Mouse (Mus musculus) spleen, postnatal 14 days (tissue): ENCODE results near the gene Ptpn7.

Source experiments
- DNase-seq, 2 experiments: peaks; one replicate each; pipeline ENCODE4 v3.0.0; 2021 to 2022; ENCODE audit warnings: low spot score in 2 of 2

Gene Ptpn7

DNA sequence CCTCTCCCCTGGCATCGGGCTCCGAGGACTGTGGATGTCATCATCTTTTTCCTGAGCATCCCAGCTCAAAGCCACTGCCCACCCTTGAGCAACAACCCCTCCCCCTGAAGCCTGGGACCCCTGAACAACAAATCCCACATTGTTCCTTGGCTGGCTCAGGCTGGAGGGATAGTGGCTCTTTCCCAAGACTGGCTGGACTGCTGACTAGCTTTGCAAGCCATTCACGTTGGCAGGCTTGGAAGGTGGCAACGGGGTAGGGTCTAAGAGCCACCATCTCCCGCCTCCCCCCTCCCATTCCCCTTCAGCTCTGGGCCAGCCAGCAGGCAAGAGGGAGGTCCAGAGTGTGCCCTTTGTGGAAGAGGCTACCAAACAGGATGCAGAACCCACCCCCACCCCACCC, 26.1 kb downstream of the Ptpn7 start:
- DNase-seq = no peak

DNA sequence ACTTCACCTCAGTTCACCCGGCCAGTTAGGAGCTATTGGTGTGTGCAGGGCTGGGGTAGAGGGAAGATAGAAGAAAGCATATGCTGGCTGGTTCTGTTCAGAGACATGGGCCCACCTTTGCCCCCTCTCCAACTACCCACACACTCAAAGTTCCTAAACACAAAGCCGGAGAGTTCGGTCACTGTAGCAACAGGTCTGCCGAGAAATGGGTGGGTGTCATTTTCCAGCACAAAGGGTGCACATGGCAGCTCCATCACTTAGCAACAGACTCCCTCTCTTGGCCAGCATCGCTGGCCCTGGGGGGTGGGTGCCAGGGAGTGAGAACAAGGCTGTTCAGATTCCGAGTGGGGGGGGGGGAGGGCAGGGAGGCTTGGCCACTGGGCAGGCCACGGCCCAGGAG, 26.6 kb downstream of the Ptpn7 start:
- DNase-seq = no peak

DNA sequence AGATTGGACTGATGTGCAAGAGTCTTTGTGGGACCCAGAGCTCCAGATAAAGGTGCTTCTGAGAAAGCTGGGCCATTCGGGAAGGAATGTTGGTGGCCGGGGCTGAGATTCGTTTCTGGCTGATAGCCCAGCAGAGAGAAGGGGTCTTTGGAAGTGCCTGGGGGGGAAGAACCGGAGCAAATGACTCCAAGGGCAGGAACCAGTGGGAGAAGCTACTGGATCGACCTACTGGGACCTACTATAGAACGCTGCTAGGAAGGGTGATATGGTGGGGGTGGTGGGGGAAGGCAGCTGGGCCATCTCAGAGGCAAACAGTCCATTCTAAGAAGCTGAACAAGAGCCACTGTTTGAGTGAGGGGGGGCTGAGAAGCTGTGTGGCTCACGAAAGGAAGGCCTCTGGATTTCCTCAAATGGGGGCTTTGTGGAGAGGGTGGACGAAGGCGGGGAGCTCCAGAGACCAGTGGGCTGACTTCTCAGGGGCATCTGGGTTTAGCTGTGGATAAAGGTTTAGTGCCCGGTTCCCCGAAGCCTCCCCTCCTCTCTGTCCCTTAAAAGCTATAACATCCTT, 27.1 kb downstream of the Ptpn7 start:
- DNase-seq = no peak

DNA sequence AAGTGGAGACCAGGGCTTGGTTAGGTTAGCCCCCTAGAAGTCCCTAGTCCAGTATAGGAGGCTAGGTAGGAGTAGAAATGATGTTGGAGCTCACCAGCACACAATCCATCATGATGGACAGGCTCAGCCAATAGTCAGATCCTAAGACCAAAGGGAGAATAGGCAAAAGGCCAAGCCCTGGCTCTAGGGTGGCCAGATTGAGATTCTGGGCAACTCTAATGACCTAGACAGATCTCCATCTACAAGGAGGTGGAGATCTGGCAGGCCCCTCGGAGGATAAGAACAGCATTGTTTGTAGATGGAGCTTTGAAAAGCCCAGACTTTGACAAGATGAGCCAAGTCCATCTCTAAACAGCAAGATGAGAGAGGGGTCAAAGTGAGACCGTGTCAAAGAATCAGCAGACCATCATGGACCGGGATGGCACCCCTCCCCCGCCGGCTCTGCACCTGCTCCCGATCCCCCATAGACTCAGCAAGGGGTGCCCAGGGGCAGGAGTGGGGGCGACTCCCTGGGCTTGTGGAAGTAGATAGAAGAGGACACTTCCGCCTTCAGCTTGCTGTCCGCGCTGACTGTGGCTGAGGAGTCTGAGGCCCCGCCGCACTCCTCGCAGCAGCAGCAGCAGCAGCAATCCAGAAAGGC, 28.0 kb downstream of the Ptpn7 start:
- no peak for DNase-seq

DNA sequence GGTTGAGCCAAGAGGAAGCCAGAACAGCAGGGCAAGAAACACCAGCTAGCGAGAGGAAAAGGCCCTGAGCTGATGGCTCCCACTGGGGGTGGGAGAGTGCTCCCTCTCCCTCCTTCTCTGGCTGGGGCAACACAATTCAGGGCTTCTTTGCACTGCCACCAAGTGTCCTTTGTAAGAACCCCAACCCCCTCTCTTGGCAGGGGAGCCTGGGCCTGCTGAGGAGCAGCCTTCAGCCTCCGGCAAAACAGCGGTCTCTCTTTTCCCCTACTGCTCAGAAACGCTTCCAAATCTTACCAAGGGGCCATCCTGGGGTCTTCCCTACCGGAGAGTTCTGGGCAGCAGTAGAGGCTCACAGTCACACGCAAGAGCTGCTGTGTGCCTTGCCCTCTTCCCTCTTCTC, 30.2 kb downstream of the Ptpn7 start:
- DNase-seq = no peak

DNA sequence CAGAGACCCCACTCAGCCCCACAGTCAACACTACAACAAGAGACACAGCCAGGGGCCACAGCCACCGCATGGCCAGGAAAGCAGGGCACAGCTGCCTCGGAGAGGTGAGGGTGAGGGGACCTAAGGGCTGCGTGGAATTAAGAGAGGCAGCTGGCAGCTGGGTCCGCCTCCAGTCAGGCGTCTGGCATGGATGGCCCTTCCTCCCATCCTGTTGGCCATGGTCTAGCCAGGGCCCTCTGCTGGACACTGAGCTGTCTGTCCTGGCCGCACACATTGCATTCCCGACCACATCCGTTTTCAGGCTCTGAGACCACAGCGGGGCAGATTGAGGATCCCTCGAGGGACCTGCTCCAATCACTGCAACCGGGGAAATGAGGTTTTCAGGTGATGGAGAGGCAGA, 34.9 kb downstream of the Ptpn7 start, which contains the start of gene Gpr37l1:
TSS of gene Gpr37l1 (minus strand) at position 247 of the 400 bp plus-strand sequence.
- DNase-seq = no peak

DNA sequence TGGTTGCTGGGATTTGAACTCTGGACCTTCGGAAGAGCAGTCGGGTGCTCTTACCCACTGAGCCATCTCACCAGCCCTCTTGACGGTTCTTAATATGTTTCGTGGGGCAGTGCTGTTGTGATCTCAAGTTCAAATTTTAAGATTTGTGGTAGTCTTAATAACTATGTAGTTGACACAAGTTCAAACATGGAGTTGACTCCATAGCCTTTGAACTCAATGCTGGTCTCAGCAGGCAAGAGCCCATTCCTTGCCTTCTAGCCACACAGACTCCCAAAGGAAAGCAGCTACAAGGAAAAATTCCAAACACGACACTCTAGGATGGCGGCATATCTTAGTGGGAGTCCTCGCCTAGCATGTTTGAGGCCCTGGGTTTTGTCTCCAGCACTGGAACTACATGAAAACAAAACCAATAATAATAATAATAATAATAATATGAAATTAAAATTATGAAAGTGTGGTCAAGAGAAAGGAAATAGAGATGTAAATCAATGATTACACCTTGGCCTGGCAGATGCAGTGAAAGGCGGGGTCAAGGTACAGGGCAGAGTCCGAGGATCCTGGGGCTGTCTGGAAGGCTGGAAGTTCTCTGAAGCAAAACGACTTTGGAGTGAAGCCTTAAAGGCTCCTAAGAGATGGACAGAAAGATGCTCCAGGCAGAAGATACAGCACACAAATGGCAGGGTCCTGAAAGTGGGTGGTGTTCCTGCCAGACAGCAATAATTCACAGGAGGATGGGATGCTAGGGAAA, 36.1 kb downstream of the Ptpn7 start:
- no peak for DNase-seq

DNA sequence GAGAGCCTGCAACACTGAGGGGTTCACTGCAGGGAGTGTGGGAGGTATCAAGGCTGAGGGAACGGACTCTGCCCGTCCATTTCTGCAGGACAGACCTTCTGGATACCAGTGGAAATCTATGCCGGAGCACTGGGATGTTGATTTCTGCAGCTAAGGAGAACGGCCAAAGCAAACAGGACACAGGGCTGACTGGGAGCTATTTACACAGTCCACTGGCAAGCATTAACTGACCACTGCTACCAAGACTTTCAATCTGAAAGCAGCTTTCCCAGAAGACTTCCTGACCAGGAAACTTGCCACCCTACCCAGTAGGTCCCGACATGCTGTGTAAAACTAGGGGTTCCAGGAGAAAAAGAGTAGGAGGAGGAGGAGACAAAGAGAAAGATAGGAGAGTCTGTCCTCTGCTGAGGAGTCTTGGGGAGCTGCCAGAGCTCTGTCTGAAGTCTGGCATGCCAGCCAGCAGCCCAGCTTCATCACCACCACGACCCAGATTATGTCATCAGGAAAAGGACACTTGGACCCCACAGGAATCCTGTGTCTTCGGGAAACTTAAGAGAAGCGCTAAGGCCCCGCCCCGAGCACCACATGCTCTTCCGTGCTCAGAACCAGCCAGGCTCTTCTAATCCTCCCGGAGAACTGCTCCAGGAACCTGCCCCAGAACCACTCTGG, 37.2 kb downstream of the Ptpn7 start:
- no peak for DNase-seq

DNA sequence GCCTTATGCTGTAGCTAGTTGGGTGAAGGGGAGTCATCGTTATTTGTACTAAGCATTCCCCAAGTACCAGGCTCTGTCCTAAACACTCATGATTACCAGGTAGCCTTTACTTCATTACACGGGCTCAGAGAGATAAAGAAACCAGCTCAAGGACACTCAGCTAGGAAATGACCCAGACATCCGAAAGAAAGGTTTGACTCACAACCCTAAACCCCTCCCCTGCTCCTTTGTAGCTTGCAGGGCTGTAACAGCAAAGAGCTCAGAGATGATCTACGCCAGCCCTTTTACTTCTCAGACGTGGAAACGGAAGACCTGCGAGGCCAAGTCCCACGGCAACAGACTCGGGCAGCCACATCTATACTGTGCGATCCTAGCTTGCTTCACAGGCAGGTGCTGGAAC, 37.8 kb downstream of the Ptpn7 start:
- no peak for DNase-seq

DNA sequence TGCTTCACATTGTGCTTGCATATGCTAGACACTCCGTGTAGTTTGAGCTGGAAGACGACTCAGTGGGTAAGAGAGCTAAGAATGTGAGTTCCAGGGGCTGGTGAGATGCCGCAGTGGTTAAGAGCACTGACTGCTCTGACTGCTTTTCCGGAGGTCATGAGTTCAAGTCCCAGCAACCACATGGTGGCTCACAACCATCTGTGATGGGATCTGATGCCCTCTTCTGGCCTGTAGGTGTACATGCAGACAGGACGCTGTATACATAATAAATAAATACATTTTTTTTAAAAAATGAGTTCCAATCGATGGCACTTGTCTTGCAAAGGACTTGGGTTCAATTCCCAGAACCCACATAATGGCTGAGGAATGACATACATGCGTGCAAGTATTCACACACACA, 38.7 kb downstream of the Ptpn7 start:
- DNase-seq = no peak

DNA sequence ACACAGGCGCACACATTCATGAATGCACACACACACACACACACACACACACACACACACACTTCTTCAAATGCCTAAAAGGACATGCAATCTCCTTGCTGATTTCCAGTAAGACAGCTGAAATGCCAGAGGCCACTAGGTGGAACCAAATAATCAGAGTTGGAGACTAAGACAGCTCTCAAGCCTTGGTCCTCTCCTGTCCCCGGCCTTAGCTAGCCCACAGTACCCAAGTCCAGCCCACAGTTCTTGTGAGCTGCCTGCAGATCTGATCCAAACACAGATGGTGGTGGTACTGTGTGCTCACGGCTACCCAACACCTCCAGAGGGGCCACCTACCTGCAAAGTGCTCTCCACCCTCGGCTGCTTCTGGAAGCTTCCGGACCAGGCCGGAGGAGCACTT, 39.5 kb downstream of the Ptpn7 start:
- no peak for DNase-seq

DNA sequence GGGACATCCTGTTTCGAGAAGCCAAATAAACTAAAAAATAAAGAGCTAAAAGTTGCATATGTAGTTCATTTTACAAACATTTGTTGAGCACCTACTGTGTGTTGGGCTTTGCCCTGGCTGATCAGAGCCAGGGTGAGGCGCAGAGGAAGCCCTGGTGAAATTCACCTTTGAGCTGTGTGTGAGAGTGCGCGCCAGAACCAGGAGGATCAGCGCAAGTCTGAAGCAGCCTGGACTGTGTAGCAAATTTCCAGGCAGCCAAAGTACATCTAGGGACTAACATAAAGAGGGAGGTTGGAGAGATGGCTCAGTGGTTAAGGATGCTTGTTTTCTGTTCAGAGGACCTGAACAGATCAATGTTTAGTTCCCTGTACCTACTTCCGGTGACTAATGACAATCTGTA, 40.8 kb downstream of the Ptpn7 start:
- DNase-seq = no peak

DNA sequence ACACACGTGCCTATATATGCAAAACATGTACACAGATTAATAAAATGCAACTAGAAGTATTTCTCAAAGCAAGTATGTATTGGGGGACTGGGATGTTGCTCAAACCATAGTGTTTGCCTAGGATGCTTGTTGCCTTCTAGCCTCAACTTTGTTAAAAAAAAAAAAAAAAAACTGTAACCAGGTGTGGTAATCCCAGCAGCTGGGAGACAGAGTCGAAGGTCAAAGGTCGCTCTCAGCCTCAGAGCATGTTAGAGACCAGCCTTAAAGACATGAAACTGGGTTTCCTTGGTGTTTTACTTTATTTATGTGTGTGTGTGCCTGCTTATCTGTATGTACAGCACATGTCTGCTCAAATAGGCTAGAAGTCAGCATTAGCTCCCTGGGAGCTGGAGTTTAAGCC, 42.7 kb downstream of the Ptpn7 start:
- no peak for DNase-seq

DNA sequence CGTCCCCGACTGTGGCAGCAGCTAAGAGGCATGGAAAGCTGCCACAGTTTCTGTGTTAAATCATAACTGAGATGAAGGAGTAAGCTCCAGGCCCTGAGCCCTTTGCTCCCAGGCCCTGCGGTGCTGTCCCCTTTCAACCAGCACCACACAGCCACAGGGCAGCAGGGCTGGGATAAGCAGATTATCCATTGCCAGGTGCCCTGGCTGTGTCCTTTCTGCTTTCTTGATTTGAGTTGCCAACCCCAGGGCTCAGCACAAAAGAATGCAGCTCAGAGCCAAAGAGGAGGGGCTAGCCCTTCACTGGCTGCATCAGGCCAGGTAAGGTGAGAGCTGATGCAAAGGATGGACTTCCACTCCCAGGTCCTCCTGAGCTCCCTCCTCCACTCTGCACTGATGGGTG, 45.2 kb downstream of the Ptpn7 start:
- no peak for DNase-seq

DNA sequence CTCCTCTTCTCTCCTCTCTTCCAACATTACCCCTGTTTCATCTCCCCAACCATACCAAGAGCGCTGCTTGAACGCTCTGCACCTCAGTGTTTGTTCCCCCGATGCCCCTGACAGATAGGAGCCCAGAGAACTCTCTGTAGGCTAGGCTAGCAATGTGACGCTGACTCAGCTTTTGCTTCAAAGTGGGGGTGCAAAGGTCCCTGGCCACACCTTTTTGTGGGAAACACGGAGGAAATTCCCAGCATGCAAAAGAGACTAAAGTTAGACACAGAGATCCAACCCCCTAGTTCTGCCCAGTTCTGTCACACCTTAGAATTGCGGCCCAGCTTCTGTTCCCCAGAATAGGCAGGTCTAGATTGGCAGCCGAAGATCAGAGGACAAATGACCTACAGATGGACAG, 46.4 kb downstream of the Ptpn7 start:
- no peak for DNase-seq

DNA sequence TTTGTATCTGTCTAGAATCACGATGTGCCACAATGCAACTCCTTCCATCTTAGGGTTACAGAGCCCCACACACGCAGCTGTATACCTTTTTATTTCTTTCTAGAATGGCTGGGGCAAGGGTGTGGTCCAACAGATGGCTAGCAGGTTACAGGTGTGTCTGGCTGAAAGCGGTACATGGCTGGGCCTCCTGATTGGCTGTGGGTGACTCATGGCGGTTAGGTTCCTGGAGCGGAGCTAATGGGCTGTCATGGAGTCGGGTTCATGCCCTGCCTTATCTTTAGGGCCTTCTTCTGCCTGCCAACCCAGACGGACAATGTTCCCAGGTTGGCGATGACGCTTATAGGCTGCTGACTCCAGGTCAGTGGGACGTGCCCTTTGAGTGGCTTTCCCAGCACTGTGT, 48.3 kb downstream of the Ptpn7 start:
- no peak for DNase-seq

DNA sequence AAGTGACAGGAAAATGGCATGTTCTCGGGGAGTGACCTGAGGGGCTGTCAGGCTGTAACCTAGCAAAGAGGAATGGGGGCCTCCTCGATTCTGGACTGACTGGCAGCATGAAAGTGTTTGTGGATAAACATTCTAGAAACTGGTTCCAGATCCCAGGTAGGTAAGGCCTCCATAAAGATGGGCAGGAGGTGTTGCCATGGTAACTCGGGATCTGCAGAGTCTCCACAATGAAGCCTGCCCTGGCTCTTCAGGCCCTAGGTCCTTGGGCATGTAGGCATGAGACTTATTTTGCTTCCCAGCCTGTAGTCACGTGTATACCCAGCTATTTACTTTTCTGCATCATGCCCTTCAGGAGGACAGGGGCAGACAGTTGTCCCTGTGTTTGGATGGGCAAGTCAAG, 48.8 kb downstream of the Ptpn7 start:
- no peak for DNase-seq

DNA sequence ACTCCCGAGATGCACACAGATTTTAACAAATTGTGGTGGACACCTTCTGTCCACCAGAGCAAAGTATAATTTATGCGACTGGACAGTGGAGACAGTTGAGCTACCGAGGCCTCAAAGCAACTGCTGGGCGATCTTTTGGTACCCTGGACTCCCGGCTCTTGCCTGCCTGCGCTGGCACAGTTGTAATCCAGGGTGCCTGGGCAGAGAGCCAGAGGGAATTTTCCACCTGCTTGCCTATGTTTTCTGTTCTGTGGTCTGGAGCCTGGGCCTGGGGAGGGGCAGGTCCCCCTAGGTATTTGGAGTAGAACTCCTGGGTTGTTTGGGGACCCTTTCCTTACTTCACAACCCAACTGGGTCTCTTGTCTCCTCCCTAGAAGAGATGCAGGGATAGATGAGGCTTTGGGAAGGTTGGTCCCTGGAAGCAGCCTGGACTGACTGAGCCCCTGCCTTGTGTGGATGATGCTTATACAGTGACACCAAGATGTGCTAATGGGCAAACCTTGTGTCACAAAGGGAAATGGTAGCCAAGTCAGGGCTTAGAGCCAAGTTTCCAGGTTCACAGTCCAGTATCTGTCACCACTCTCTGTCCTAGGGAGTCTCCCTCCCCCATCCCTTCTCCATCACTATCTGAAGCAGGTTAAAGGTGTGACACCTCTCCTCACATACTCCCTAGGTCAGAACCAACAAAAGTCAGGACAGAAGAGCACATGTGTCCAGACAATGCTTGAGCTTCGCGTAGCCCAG, 49.6 kb downstream of the Ptpn7 start:
- DNase-seq = no peak

DNA sequence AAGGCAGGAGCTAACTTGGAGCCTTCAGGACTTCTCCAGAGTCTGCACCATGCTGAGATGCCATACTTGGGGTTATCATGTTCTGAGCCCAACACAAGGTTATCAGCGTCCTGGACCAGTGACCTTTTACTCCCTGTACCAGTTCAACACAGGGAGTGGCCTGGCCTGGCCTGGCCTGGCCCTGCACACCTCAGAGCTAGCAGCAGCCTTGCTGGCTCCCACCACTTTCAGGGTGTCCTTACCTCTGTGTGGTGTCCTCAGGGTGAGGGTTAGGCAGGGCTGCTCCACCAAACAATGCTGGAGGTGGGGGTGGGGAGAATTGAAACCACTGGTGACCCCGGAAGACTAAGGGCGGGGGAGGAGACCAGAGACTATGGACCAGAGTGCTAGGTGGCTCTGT, 50.5 kb downstream of the Ptpn7 start:
- no peak for DNase-seq

DNA sequence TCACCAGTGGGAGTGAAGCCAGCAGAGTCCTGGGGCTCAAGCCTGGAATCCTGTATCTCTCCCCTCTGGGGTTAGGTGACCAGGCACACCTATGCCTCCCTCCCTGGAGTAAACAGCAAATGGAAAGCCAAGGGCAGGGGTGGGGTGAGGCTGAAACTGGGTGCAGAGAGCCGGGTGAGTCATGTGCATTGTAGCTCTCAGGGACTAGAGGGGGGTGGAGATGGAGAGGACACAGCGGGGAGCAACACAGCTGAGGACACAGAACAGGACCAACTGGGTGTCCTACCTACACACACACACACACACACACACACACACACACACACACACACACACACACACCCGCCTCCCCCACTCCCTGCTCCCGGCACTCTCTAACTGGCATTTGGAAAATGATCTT, 50.9 kb downstream of the Ptpn7 start:
- DNase-seq = no peak

DNA sequence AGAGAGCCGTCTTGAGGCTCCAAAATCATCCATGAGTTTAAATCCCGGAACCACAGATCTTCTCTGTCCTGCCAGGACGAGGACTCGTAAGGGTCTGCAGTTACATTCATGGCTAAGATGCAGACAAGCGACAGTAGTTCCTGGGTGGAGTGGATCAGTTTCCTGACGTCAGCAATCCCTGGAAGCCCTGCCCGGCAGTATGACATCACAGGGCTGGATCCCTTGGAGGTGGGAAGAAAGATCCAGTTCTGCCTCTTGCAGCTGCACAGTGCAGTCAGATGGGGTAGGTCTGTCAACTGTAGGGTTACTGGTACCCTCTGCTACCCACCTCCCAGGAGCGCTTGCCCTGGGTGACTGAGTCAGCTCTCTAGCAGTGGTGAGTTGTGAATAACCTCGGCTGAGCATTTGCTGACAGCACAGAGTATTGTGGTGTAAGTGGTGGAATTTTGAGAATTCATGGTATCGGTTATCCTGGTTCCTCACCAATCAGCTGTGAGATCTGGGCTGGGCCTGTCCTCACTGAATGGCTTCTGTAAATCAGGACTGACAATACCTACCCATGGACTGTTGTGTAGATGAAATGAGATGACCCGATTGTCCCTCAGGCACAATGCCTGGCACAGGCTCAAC, 51.6 kb downstream of the Ptpn7 start:
- no peak for DNase-seq

DNA sequence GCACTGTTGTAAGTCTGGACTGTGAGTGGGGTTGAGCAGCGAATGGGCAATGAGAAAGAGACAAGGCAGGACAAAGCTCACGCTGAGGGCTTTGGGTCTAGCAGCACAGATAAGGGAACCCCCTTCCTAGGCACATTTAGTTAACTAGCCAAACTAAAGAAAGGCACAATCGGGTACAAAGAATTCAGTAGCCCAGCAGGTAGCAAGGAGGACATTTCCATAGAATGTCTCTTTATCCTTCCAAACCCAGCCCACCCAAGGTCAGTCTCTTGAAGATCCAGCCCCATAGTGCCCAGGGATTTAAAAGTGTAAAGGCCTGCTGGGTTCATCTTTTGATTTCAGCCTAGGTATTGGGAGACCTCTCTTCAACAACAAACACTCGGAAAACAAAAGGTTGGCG, 53.4 kb downstream of the Ptpn7 start:
- DNase-seq = no peak
